Mouse (Mus musculus) lung, postnatal 0 days (tissue): ENCODE data around the gene Parm1.

ENCODE experiments used
- CTCF ChIP-seq: IDR thresholded peaks from 2 replicates; pipeline ENCODE4 v1.5.1; 2016; ENCODE audit warnings: antibody characterized with exemption, mild to moderate bottlenecking
- EP300 ChIP-seq: IDR thresholded peaks from 2 replicates; pipeline ENCODE4 v1.6.1; 2016; ENCODE audit warnings: antibody characterized with exemption, mild to moderate bottlenecking, control low read depth

DNA sequence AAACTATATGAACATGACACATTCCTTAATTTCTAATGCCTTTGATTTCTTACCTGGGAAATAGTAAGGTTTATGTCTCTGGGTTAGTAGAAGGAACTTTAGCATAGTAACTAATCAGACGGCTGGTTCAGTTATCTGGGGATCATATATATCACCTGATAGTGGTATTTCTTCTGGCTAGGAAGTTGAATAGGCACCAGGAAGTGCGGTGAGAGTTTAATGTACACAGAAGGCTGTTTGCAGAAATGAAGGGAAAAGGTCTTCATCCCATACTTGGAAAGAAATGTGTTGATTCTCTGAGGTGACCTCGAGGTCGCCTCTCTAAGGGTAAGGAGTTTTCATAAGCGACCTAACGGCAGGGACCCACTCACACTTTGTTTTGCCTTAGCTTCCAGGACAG lies 338 bp upstream of the Parm1 start:
- TF ChIP-seq CTCF (no peak), EP300 (no peak)
